Mouse (Mus musculus) heart, postnatal 0 days (tissue): Measurements from ENCODE around the gene Slc25a23. TPM values are rescaled to one million over a fixed set of nuclear protein-coding genes. Genes with fewer than 3 reads are reported as not detected.
"Not testable (repeated sequence)": the region's sequence is repeated elsewhere in the genome, so short reads cannot be mapped to it uniquely, and the experiment has no call there.

Experiments
- ATAC-seq: fragments of 200-750 bp; cut with Nextera tagmentation; 2 replicates; pipeline ENCODE4 v1.8.0; 2017; ENCODE audit warnings: low read depth, moderate number of reproducible peaks, moderate library complexity; ENCODE audit not compliant: insufficient read depth
- DNase-seq: peaks from one replicate; pipeline ENCODE4 v3.0.0-alpha.2; 2016; ENCODE audit warnings: low spot score
- H3K27ac ChIP-seq: fragments of 300-500 bp; sonication (generic); 2 replicates; pipeline ENCODE4 v1.5.1; 2014; ENCODE audit warnings: low read depth, mild to moderate bottlenecking
- H3K27me3 ChIP-seq: fragments of 300-500 bp; sonication (generic); 2 replicates; pipeline ENCODE4 v1.6.1; 2014; ENCODE audit warnings: low read length, mixed read lengths; ENCODE audit not compliant: control insufficient read depth, insufficient read depth
- H3K36me3 ChIP-seq: fragments of 300-500 bp; sonication (generic); replicated peaks from 2 replicates; pipeline ENCODE4 v1.6.1; 2014; ENCODE audit warnings: low read length, mixed read lengths; ENCODE audit not compliant: control insufficient read depth, insufficient read depth
- H3K4me1 ChIP-seq: fragments of 300-500 bp; sonication (generic); 2 replicates; pipeline ENCODE4 v1.6.1; 2014; ENCODE audit warnings: antibody characterized with exemption; ENCODE audit not compliant: control insufficient read depth, insufficient read depth
- H3K4me2 ChIP-seq: fragments of 300-500 bp; sonication (generic); 2 replicates; pipeline ENCODE4 v1.6.1; 2014; ENCODE audit warnings: low read depth, mild to moderate bottlenecking, low read length, moderate library complexity
- H3K4me3 ChIP-seq: fragments of 300-500 bp; sonication (generic); 2 replicates; pipeline ENCODE4 v1.5.1; 2014; ENCODE audit warnings: low read depth, low read length
- H3K9ac ChIP-seq: fragments of 300-500 bp; sonication (generic); replicated peaks from 2 replicates; pipeline ENCODE4 v1.6.1; 2014; ENCODE audit warnings: low read depth, low read length, mixed read lengths
- H3K9me3 ChIP-seq: fragments of 300-500 bp; sonication (generic); replicated peaks from 2 replicates; pipeline ENCODE4 v1.6.1; 2016; ENCODE audit warnings: low read length; ENCODE audit not compliant: control insufficient read depth
- CTCF ChIP-seq: IDR thresholded peaks from 2 replicates; pipeline ENCODE4 v1.5.1; 2016; ENCODE audit warnings: antibody characterized with exemption, control low read depth, low read depth
- EP300 ChIP-seq: IDR thresholded peaks from 2 replicates; pipeline ENCODE4 v1.6.1; 2016; ENCODE audit warnings: antibody characterized with exemption, low read depth
- WGBS: fragments of 180-500 bp; shearing (Covaris S2); extraction: QIAGEN DNeasy Blood & Tissue Kit; methylation state at CpG from one replicate; pipeline ENCODE4 v1.1.7; 2014; 5-methylcytosine and 5-hydroxymethylcytosine counted together
- polyA plus RNA-seq: library from polyadenylated mRNA; unstranded; fragments of >200 nt; fragmentation: Nextera tagmentation; extraction: Ambion mirVana; gene quantifications from 2 replicates; pipeline ENCODE4 v1.2.1, GENCODE M21; 2015
- total RNA-seq: library from RNA; depleted of rRNA; stranded (reverse); fragments of >200 nt; gene quantifications from 2 replicates; pipeline ENCODE4 v1.2.3, GENCODE M21; 2014; ENCODE audit warnings: low replicate concordance

The Slc25a23 gene
- total and polyA plus RNA-seq, 2 experiments from 2014 or later, result 13.3 to 47.5 TPM

DNA sequence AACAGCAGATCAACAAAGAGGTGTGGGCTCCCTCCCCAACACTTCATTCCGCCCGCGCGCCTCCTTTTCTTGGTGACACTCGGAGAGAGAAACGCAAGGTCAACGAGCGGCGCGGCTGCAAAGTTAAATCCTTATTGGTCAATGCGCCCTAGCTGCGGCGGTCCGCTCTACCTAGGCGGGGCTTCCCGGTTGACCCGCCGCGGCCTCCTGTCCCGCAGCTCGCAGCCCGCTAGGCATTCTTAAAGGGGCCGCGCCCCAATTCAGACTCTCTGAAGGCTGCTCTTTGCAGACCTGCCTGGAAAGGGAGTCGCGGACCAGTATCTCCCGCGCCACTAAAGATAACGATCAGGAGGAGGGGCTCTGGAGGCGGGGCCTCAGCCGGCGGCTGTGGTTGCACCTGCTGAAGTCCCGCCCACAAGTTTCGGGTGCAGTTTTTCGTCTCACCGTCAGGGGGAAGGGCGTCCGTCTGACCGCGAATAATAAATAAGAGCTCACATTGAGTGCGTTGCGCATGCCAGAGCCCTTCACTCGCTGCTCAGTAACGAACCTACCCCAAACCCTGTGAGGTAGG lies 653 bp upstream of the Slc25a23 start:
- no peaks in the 10 kb centered on the region; the same call in none of the 2 replicates for H3K36me3 ChIP-seq
- no peaks in the 10 kb centered on the region for H3K9me3 ChIP-seq
- peak overlapping the region; percentile 87 for H3K4me2 ChIP-seq
- WGBS, result under 1% methylated on average over 44 of the region's 44 CpGs
- peak; percentile 92 for ATAC-seq
- H3K4me1 ChIP-seq, result peaks cover 18% of the 10 kb centered on the region
- peak overlapping the region; percentile 80 for H3K4me3 ChIP-seq
- peaks cover 29% of the 10 kb centered on the region for H3K27me3 ChIP-seq
- peak overlapping the region; percentile 87 for H3K27ac ChIP-seq
- TF ChIP-seq CTCF (peak; percentile 61), EP300 (no peak)
- peak overlapping the region; percentile 75; the same call in 1 of the 2 replicates for H3K9ac ChIP-seq
- DNase-seq, result peak; percentile 96

DNA sequence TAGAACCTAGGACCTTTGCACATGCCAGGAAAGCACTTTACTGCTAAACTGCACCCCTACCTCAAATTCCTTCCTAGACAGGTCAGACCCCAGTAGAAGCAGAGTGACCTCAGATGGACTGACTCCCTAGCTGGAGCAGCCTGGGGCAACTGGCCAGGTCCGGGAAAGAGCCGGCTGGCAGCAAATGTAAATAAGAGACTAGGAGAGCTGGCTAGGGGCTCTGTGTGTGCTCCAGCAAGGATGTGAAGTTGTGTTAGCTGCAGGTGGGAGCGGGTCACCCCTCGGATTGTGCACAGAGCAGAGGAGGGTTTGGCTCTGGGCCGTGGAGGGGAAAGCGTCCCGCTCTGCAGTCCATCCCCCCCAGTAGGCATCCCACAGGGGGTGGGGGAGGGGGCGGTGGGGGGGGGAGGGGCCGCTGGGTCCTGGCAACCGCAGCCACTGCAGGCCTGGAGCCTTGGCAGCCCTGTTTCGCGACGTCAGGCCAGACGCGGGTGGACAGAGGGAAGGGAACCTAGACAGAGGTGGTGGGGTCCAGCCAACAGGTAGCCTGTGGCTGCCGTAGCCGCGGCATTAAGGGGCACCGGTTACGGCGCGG lies 675 bp downstream of the Slc25a23 start, which contains the start of gene Crb3:
Gene Crb3, plus strand, starts transcription at position 215 of the 595 bp plus-strand sequence.
- peak; percentile 16; the same call in 1 of the 2 replicates for ATAC-seq
- Histone ChIP-seq H3K9ac (peak within 1 kb of the TSS; percentile 75), H3K4me3 (peak within 1 kb of the TSS; percentile 80), H3K27me3 (peaks cover 29% of the 10 kb centered on the region), H3K4me2 (peak within 1 kb of the TSS; percentile 87), H3K9me3 (no peaks in the 10 kb centered on the region), H3K4me1 (peaks cover 18% of the 10 kb centered on the region), H3K27ac (peak within 1 kb of the TSS; percentile 87), H3K36me3 (peaks cover 8% of the 10 kb centered on the region)
- 2% methylated on average over 19 of the region's 22 CpGs for whole genome bisulfite sequencing
- no peak for TF ChIP-seq EP300
- TF ChIP-seq CTCF, result no peak
- DNase-seq, result peak; percentile 18

DNA sequence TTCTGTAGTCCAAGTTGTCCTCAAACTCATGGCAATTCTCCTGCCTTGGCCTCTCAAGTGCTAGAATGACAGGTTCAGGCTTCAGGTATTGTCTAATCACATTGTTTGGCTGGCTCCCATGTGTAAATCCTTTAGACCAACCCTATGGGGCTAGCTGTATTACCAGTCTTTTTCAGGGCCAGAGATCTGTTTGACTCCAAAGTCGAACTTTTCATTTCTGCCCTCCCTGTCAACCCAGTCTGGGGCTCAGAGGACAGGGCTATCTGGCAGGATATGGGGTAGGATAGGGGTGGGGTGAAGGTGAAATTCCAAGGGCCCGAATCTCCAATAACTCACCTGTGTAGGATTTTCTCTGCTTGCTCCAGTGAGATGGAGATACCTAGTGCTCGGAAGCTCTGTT lies 3.4 kb downstream of the Slc25a23 start:
- no peak for DNase-seq
- Histone ChIP-seq H3K27ac (no peak overlapping the region), H3K4me2 (no peak overlapping the region), H3K36me3 (peaks cover 27% of the 10 kb centered on the region), H3K27me3 (peaks cover 5% of the 10 kb centered on the region), H3K4me3 (no peak overlapping the region), H3K4me1 (peaks cover 9% of the 10 kb centered on the region), H3K9me3 (no peaks in the 10 kb centered on the region), H3K9ac (no peak overlapping the region)
- WGBS, result 78% methylated on average over 3 of the region's 3 CpGs
- ATAC-seq, result no peak
- TF ChIP-seq CTCF, result no peak
- TF ChIP-seq EP300, result no peak

DNA sequence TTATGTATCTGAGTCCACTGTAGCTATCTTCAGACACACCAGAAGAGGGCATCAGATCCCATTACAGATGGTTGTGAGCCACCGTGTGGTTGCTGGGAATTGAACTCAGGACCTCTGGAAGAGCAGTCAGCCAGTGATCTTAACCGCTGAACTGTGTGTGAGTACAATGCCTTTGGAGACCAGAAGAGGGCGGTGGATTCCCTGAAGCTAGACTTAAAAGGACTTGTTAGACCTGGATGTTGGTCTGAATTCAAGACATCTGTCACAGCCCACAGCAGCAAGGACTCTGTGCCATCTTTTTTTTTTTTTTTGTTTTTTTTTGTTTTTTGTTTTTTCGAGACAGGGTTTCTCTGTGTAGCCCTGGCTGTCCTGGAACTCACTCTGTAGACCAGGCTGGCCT lies 8.0 kb downstream of the Slc25a23 start:
- H3K27ac ChIP-seq, ATAC-seq, H3K27me3 ChIP-seq, H3K9ac ChIP-seq, H3K4me1 ChIP-seq, H3K4me2 ChIP-seq, DNase-seq, H3K9me3 ChIP-seq, H3K4me3 ChIP-seq: not testable (repeated sequence)
- peaks cover 34% of the 10 kb centered on the region; the same call in 1 of the 2 replicates for H3K36me3 ChIP-seq
- WGBS, result 84% methylated on average over 4 of the region's 4 CpGs

DNA sequence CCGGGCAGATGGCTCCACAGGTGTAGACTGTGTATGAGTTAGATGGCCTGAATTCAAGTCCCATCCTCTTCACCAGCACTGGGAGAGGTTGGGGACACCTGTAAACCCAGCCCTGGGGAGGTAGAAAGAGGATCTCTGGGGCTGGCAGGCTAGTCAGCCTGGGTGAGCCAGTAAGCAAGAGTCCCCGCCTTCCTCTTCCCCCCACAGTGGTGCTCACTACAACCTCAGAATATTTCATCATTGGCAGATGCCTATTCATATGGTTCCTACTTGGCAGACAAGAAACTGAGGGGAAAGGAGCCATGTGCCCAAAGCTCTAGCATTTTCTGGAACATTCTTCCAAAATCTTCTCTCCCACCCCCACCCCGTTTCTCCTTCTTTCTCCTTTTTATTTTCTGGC lies 10.8 kb downstream of the Slc25a23 start:
- Histone ChIP-seq H3K4me2 (no peak overlapping the region), H3K27me3 (no peaks in the 10 kb centered on the region), H3K9ac (no peak overlapping the region), H3K36me3 (peaks cover 38% of the 10 kb centered on the region; the same call in 1 of the 2 replicates), H3K9me3 (no peaks in the 10 kb centered on the region), H3K4me1 (no peaks in the 10 kb centered on the region), H3K4me3 (no peak overlapping the region), H3K27ac (no peak overlapping the region)
- no peak for TF ChIP-seq EP300
- no peak for TF ChIP-seq CTCF
- ATAC-seq (no peak), DNase-seq (no peak)
- 92% methylated on average over 3 of the region's 3 CpGs for WGBS

DNA sequence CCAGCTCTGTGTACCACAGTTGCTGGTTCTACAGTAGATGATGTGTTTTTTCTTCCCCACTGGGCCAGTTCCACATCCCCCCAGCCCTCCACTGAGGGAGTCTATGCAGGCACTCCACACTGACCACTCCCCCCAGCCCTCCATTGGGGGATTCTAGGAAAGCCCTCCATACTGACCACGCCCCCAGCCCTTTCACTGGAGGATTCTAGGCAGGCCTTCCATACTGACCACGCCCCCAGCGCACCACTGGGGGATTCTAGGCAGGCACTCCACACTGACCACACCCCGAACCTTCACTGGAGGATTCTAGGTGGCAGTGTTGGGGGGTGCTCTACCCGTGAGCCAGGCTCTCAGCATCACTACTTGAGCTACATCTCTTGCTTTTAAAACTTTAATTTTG lies 12.3 kb downstream of the Slc25a23 start:
- peaks cover 24% of the 10 kb centered on the region; the same call in 1 of the 2 replicates for H3K36me3 ChIP-seq
- TF ChIP-seq EP300 (no peak), CTCF (no peak)
- H3K4me2 ChIP-seq, result no peak overlapping the region
- H3K9ac ChIP-seq, result no peak overlapping the region
- WGBS, result 33% methylated on average over 5 of the region's 5 CpGs
- ATAC-seq, result peak; percentile 15; the same call in 1 of the 2 replicates
- no peaks in the 10 kb centered on the region for H3K27me3 ChIP-seq
- H3K4me3 ChIP-seq, result no peak overlapping the region
- no peaks in the 10 kb centered on the region; the same call in 1 of the 2 replicates for H3K4me1 ChIP-seq
- no peaks in the 10 kb centered on the region for H3K9me3 ChIP-seq
- H3K27ac ChIP-seq, result no peak overlapping the region
- no peak for DNase-seq
